Mouse (Mus musculus) natural killer cell, adult 2 months (primary cell): ENCODE results near the gene Polr2c.
A peak's percentile ranks its signal among the peaks of the same experiment; 100 is the strongest.

ENCODE experiments used
- DNase-seq, 2 experiments: peaks; one replicate each; pipeline ENCODE4 v3.0.0; 2022; ENCODE audit warnings: low spot score in 2 of 2

Polr2c gene

GRCm38 (mm10) chr8:94880742-94881141 is 23.5 kb downstream of the Polr2c start:
- DNase-seq = no peak

GRCm38 (mm10) chr8:94888383-94889036 is 31.3 kb downstream of the Polr2c start:
- no peak for DNase-seq

GRCm38 (mm10) chr8:94892917-94893316 is 35.7 kb downstream of the Polr2c start:
- DNase-seq = no peak

GRCm38 (mm10) chr8:94899262-94899661 is 42.0 kb downstream of the Polr2c start:
- no peak for DNase-seq

GRCm38 (mm10) chr8:94900617-94901016 is 43.4 kb downstream of the Polr2c start:
- no peak for DNase-seq

- DNase-seq = no peak
These were observed 43.8 kb downstream of the Polr2c start for GRCm38 (mm10) chr8:94901031-94901430.

GRCm38 (mm10) chr8:94903709-94904108 is 46.5 kb downstream of the Polr2c start:
- DNase-seq = no peak

- no peak for DNase-seq
These were observed 47.4 kb downstream of the Polr2c start for GRCm38 (mm10) chr8:94904450-94905175.

- DNase-seq = no peak
These were observed 50.5 kb downstream of the Polr2c start for GRCm38 (mm10) chr8:94907591-94908300.

GRCm38 (mm10) chr8:94908847-94909246 is 51.6 kb downstream of the Polr2c start:
- DNase-seq = peak; percentile 56 to 66

GRCm38 (mm10) chr8:94913061-94913660 is 55.9 kb downstream of the Polr2c start:
- peak in 1 of 2 experiments; percentile 23 for DNase-seq

- no peak for DNase-seq
These were observed 57.0 kb downstream of the Polr2c start for GRCm38 (mm10) chr8:94914256-94914655.

- no peak for DNase-seq
These were observed 57.5 kb downstream of the Polr2c start for GRCm38 (mm10) chr8:94914701-94915101.

- no peak for DNase-seq
These were observed 59.2 kb downstream of the Polr2c start for GRCm38 (mm10) chr8:94916311-94916959.

GRCm38 (mm10) chr8:94916960-94917324 is 59.7 kb downstream of the Polr2c start:
- DNase-seq = no peak

GRCm38 (mm10) chr8:94917352-94917751 is 60.1 kb downstream of the Polr2c start:
- peak; percentile 87 to 88 for DNase-seq

GRCm38 (mm10) chr8:94917851-94918495 is 60.7 kb downstream of the Polr2c start, which contains the start of gene Ccdc102a:
Gene Ccdc102a (minus strand): TSS chr8:94918098.
- DNase-seq = no peak

GRCm38 (mm10) chr8:94919256-94919655 is 62.0 kb downstream of the Polr2c start:
- peak; percentile 37 to 49 for DNase-seq

GRCm38 (mm10) chr8:94922176-94922575 is 64.9 kb downstream of the Polr2c start:
- DNase-seq = no peak

- no peak for DNase-seq
These were observed 65.4 kb downstream of the Polr2c start for GRCm38 (mm10) chr8:94922602-94923001.
